Mouse (Mus musculus) ES-Bruce4 (cell line): ENCODE data around the gene Dok3. TPM values are rescaled to one million over a fixed set of nuclear protein-coding genes. Genes with fewer than 3 reads are reported as not detected.

Source experiments
- H3K27ac ChIP-seq: 2 replicates; pipeline ENCODE4 v1.5.1; 2012; ENCODE audit warnings: low read length, inconsistent platforms; ENCODE audit not compliant: insufficient read depth
- H3K27me3 ChIP-seq: 2 replicates; pipeline ENCODE4 v1.6.1; 2012; ENCODE audit warnings: mild to moderate bottlenecking, low read length, inconsistent platforms; ENCODE audit not compliant: control insufficient read depth, poor library complexity, insufficient read depth, severe bottlenecking
- H3K36me3 ChIP-seq: 2 replicates; pipeline ENCODE4 v1.6.1; 2012; ENCODE audit warnings: inconsistent platforms, mild to moderate bottlenecking, low read length, moderate library complexity; ENCODE audit not compliant: control insufficient read depth, poor library complexity, insufficient read depth, severe bottlenecking
- H3K4me1 ChIP-seq: one replicate; pipeline ENCODE4 v1.8.1; 2011; ENCODE audit warnings: low read length; ENCODE audit not compliant: control insufficient read depth, insufficient read depth
- H3K4me3 ChIP-seq: 2 replicates; pipeline ENCODE4 v1.5.1; 2011; ENCODE audit warnings: low read depth, mild to moderate bottlenecking, low read length
- H3K9ac ChIP-seq: 2 replicates; pipeline ENCODE4 v1.6.1; 2012; ENCODE audit warnings: low read depth, mild to moderate bottlenecking, inconsistent platforms; ENCODE audit not compliant: poor library complexity, severe bottlenecking
- H3K9me3 ChIP-seq: replicated peaks from 2 replicates; pipeline ENCODE4 v1.6.1; 2012; ENCODE audit warnings: mild to moderate bottlenecking, low read length, inconsistent platforms; ENCODE audit not compliant: control insufficient read depth, poor library complexity, insufficient read depth, severe bottlenecking
- CTCF ChIP-seq: IDR thresholded peaks from one replicate; pipeline ENCODE4 v1.8.1; 2011; ENCODE audit warnings: low read depth, low read length
- EP300 ChIP-seq: IDR thresholded peaks from 2 replicates; pipeline ENCODE4 v1.6.1; 2011; ENCODE audit warnings: low read depth, low read length; ENCODE audit not compliant: insufficient read depth
- POLR2A ChIP-seq: IDR thresholded peaks from one replicate; pipeline ENCODE4 v1.8.1; 2011; ENCODE audit warnings: low read length; ENCODE audit not compliant: insufficient read depth
- polyA plus RNA-seq: library from polyadenylated mRNA; stranded (reverse); fragments of >200 nt; gene quantifications from 2 replicates; pipeline ENCODE4 v1.2.4, GENCODE M21; 2011; ENCODE audit warnings: low read depth; ENCODE audit not compliant: missing spikeins, insufficient read depth, insufficient read length

The Dok3 gene
- polyA plus RNA-seq, 1 experiment: 0.39 TPM

DNA sequence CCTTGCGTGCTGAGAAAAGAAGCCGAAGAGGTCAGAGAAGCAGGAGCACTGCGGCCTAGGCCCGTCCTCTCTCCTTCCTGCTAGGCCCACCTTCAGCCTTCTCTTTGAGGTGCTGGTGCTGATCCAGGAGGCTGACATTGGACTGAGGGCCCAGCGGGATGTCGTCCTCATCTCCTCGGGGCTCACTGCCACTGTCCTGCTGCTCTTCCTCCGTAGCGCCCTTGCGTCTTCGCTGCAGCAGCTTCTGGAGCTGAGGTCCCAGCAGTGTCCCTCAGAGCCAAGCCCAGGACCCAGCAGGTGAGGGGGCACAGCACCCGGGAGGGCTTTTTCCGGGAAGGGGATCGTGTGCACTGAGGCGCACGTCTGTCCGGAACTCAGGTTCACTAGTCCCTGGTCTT is 6.7 kb upstream of the Dok3 start:
- Histone ChIP-seq H3K9ac (peak overlapping the region; percentile 48), H3K27ac (no peak overlapping the region), H3K9me3 (no peaks in the 10 kb centered on the region), H3K4me3 (peak overlapping the region; percentile 83), H3K4me1 (no peaks in the 10 kb centered on the region), H3K36me3 (peaks cover 27% of the 10 kb centered on the region), H3K27me3 (no peaks in the 10 kb centered on the region)
- TF ChIP-seq EP300 (no peak), CTCF (no peak), POLR2A (no peak)

DNA sequence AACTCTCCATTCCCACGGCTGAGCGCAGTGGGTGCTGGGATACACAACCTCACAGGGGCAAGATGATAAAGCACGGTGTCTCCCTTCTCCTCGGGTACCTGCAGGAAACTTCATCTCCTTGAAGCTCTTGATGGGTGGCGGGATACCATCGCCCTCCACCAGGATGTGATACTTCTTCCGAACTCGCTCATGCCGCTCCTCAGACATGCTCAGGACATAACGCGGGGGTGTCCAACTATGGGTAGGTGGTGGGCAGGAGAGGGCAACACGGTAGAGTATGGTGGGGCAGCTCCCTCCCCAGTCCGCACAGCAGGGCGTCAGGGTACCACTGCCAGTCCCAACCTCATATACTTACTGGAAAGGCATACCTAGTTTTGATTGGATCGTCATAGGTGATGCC is 6.1 kb upstream of the Dok3 start:
- Histone ChIP-seq H3K36me3 (peaks cover 30% of the 10 kb centered on the region), H3K4me3 (peak overlapping the region; percentile 83; the same call in 1 of the 2 replicates), H3K9me3 (no peaks in the 10 kb centered on the region), H3K4me1 (no peaks in the 10 kb centered on the region), H3K9ac (no peak overlapping the region), H3K27ac (no peak overlapping the region), H3K27me3 (no peaks in the 10 kb centered on the region)
- no peak for TF ChIP-seq EP300
- TF ChIP-seq POLR2A: no peak
- TF ChIP-seq CTCF: no peak

DNA sequence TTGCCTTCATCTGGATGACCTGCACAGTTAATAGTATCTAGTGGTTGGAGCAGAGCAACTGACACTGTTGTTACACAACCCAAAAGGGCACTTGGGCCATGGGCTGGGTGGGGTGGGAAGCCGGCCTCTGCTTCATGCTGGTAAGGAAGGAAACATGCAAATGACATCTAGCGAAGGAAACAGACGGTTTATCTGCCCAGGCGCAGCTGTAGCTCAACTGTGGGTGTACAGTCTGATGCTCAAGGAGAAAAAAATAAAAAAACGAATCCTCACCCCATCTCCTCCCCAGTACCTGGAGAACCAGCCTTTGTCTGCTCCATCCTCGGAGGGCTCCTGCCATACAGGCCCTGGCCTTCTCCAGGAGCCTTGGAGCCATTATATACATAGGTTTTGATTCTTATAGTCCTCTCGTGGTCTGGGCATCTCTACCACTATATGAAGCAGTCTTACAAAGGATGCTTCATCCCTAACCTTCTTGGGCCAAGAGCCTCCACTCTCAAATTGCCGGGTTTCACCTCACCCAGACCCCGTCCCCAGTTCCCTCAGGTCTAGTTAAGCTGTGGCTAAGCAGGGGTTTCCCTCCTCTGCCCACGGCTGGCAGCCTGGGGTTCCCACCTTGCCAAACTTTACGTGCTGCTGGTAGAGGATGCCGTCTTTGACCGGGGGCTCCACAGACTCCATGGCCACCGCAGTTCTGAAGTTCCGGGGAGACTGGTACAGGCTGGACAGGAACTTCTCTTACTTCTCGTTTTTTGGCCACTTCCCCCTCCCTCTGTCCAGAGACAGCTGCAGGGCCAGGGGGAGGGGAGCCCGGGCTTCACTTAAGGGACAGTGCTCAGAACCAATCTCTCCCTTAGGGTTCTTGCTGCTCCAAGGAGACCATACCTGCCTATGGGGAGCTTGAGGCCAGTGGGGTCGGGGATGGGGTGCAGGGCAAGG is 993 bp downstream of the Dok3 start:
- H3K9me3 ChIP-seq: no peaks in the 10 kb centered on the region
- no peaks in the 10 kb centered on the region for H3K27me3 ChIP-seq
- H3K4me1 ChIP-seq: no peaks in the 10 kb centered on the region
- H3K9ac ChIP-seq: no peak overlapping the region
- H3K36me3 ChIP-seq: peaks cover 20% of the 10 kb centered on the region
- no peak overlapping the region for H3K4me3 ChIP-seq
- H3K27ac ChIP-seq: no peak overlapping the region
- no peak for TF ChIP-seq CTCF
- TF ChIP-seq POLR2A: no peak
- TF ChIP-seq EP300: no peak

DNA sequence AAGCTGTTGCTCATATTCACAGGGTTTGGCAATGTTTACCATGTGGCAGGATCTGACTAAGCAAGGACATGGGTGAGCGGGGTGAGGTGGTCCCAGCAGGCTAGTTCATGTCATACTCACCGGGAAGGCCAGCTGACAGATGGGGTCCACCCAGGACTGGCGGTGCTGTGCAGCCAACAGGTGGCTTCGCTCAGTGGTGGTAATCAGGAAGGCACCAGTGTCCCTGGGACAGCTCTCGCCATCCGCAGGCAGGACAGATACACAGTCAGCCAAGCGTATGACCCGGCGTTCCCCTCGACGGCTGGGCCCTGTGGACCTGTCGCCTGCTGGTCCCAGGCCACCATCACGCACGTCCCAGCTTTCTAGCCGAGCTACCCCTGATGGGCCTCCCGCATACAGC is 1.9 kb downstream of the Dok3 start:
- TF ChIP-seq EP300 (no peak), CTCF (no peak), POLR2A (no peak)
- Histone ChIP-seq H3K9ac (no peak overlapping the region), H3K36me3 (peaks cover 15% of the 10 kb centered on the region), H3K4me1 (no peaks in the 10 kb centered on the region), H3K9me3 (no peaks in the 10 kb centered on the region), H3K27ac (no peak overlapping the region), H3K4me3 (no peak overlapping the region), H3K27me3 (no peaks in the 10 kb centered on the region)

DNA sequence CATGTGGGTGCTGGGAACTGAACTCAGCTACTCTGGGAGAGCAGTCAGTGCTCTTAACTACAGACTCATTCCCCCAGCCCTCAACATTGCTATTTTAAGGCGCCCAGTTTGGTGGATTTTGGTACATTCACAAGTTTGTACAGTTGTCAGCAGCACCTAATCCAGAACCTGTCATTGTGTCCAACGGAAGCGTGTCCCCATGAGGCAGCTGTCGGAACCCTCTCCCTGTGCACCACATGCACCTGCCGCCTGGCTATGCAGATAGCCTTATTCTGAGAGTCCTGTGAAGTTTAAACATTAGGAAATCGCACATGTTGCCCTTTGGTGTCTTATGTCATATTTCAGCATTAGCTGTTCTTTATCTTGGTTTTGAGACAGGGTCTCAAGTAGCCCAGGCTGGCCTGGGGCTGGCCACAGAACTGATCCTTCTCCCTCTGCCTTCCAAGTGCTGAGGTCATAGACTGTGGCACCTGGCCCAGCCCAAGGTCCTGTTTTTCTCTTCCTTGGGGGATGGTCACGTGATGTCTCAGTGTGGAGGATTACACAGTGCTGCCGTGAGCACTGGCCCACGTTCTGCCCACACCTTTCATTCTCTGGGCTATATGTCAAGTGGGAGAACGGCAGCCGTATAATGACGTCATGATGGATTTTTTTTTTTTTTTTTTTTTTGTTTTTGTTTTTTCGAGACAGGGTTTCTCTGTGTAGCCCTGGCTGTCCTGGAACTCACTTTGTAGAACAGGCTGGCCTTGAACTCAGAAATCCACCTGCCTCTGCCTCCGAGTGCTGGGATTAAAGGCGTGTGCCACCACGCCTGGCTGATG is 3.2 kb downstream of the Dok3 start:
- Histone ChIP-seq H3K4me3 (no peak overlapping the region), H3K27me3 (no peaks in the 10 kb centered on the region), H3K4me1 (no peaks in the 10 kb centered on the region), H3K27ac (no peak overlapping the region), H3K9me3 (no peaks in the 10 kb centered on the region), H3K9ac (no peak overlapping the region), H3K36me3 (peaks cover 9% of the 10 kb centered on the region)
- no peak for TF ChIP-seq POLR2A
- TF ChIP-seq CTCF: no peak
- no peak for TF ChIP-seq EP300
